Mouse (Mus musculus) frontal cortex, adult 2 months (tissue): ENCODE measurements around the gene Nmt1. TPM values are rescaled to one million over a fixed set of nuclear protein-coding genes. Genes with fewer than 3 reads are reported as not detected.

Experiments
- DNase-seq, 2 experiments: peaks; one replicate each; pipeline ENCODE4 v3.0.0; 2022; ENCODE audit warnings: low spot score in 1 of 2; ENCODE audit errors: extremely low spot score in 1 of 2
- polyA plus RNA-seq: library from polyadenylated mRNA; depleted of rRNA; stranded (reverse); fragments of >200 nt; gene quantifications from 2 replicates; pipeline ENCODE4 v1.2.3, GENCODE M21; 2012

Gene Nmt1
- polyA plus RNA-seq, 1 experiment = 81.3 TPM

GRCm38 (mm10) chr11:103074121-103074650 lies 46.2 kb downstream of the Nmt1 start:
- no peak for DNase-seq

DNA sequence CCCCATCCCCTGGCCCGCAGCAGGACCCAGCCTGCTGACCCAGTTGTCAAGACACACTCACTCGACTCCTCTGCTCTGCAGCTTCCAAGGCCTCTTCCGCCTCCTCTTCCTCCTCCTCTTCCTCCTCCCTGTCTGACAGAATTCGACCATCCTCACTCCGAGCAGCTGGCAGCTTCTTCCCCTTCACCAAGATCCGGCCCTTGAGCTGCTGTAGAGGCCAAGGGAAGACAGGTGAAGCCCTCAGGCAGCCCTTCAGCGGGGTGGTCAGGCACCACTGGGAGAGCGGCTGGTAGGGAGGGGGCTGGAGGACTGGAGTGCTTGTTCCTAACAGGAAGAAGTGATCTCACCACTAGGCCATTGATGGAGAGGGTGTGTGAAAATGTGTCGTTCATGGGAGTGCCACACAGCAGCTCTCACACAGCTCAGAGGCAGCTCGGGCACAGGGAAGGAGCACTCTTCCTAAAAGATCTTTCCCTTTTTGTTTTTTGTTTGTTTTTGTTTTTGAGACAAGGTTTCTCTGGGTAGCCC lies 46.9 kb downstream of the Nmt1 start:
- DNase-seq = no peak

GRCm38 (mm10) chr11:103076010-103076409 lies 48.0 kb downstream of the Nmt1 start:
- DNase-seq = no peak

GRCm38 (mm10) chr11:103076581-103076980 lies 48.6 kb downstream of the Nmt1 start:
- no peak for DNase-seq

- DNase-seq = no peak
Observed at GRCm38 (mm10) chr11:103078131-103078530, 50.1 kb downstream of the Nmt1 start.

- DNase-seq = peak in 1 of 2 experiments; percentile 52
Observed at GRCm38 (mm10) chr11:103080323-103081091, 52.5 kb downstream of the Nmt1 start.

- no peak for DNase-seq
Observed at GRCm38 (mm10) chr11:103081631-103082030, 53.6 kb downstream of the Nmt1 start.

DNA sequence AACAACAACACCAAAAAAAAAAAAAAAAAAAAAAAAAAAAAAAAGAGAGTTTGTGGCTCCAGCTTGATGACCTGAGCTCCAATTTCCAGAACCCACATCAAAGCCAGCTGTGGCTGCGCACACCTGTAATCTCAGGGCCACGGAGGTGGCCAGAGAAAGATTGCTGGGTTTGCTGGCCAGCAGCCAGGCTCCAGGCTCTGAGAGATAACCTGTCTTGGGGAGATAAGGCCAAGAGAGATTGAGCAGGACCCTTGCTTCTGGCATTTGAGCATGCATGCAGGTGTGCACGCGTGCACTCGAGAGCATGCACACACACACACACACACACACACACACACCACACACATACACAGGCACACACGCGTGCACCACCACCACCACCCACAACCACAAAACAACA lies 65.3 kb downstream of the Nmt1 start:
- DNase-seq = no peak

- no peak for DNase-seq
Observed at GRCm38 (mm10) chr11:103093862-103094833, 66.2 kb downstream of the Nmt1 start.

DNA sequence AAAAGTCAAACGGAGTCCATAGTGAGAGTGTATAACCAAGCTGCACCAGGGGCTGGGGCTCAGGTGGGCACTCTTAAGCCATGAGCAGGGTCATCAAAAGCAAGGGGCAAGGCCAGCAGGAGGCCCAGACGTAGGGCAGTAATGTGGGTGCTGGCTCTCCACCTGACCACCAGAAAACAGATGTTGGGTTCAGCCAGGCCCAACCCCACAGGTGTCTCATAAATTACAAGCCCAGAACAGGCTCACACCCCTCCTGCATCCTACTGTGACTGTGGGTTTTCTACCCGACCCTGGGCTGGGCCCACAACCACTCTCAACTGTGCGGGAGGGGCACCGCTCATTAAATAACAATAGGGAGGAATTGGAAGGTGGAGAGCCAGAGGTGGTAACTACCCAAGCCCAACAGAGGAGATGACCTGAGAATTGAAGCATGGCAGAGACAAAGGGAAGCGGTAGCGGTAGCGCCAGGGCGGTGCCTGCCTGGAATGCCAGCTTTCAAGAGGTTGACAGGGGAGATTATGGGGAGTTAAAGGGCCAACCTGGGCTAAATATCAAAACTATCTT lies 67.2 kb downstream of the Nmt1 start:
- no peak for DNase-seq

DNA sequence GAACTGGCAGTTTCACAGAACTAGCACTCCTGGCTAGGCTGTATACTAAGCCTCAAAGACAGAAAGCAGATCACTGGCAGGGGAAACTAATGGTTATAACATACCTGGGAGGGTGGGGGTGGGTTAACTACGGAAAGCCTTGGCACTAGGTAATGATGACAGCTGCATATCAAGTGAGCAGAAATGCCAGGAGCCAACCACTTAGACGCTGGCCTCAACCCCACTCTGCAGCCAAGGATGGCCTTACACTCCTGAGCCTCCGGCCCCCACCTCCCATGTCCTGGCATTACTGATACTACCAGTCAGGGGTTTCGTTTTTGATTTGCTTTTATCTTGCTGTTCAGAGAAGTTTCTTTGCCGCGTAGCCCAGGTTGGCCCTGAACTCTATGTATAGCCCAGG lies 67.8 kb downstream of the Nmt1 start:
- no peak for DNase-seq

DNA sequence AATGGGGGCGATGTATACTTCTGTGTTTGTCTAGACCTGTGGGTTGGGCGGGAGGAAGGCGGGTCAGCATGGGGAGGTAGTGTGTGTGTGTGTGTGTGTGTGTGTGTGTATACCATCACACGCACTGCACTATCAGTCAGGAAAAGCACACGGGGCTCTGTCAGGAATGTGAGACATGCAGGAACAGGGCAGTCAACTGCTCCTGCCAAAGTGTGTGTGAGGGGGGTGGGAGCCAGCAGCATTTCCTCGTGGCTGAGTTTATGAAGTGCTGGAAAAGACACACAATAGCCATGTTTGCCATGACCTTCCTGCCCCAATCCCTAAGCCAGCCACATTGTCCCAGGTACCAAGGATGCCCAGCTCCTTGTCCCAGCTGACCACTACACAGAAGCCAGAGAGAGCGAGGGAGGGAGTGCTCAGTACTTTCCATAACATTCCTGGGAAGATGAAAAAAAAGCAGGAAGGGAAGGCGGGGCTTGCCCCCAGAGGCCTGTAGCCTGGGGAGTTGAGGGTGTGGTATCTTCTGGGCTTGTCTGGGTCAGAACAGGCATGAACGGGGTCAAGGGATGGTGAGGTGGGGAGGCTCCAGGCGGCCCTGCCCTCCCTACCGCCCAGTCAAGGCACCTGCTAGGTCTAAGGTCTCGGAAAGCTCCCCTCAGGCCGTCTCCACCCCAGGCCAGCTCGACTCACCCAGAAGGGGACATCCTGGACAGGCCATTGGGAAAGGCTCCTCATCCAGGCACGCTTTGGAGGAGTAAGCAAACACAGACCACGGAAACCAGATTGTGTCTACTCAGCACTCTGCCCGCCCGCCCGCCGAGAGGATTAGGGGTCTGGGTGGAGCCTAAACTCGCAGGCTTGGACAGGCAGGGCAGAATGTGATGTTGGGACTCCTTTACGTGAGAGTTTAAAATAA lies 69.2 kb downstream of the Nmt1 start:
- no peak for DNase-seq

DNA sequence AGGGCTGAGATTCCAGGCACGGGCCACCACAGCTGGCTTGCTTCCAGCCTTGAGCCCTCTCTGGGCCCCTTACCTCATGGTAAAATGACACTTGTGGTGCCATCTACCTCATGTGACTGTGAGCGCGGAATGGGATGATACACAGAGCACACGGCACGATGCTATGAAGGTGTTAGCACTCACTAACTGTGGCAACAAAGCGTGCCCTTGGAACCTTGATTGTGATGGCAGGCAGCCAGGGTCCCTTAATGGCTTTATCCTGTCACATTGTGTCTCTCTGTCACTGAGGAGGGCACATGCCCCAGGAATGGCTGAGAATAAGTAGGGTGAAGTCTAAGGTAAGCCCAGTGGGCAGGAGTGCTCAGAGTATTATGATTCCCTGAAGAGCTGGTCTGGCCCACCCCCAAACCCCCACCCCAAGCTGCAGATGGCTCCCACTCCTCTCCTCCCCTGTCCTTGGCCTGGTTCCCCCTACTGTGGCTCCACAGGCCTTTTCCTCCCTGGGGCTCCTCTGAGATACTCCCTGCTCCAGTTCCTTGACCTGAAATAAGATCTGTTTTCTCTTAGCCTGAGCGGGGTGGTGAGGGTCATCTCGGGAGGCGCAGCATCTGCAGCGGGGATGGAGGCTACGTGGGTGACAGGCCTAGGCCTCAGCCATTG lies 70.7 kb downstream of the Nmt1 start:
- no peak for DNase-seq

DNA sequence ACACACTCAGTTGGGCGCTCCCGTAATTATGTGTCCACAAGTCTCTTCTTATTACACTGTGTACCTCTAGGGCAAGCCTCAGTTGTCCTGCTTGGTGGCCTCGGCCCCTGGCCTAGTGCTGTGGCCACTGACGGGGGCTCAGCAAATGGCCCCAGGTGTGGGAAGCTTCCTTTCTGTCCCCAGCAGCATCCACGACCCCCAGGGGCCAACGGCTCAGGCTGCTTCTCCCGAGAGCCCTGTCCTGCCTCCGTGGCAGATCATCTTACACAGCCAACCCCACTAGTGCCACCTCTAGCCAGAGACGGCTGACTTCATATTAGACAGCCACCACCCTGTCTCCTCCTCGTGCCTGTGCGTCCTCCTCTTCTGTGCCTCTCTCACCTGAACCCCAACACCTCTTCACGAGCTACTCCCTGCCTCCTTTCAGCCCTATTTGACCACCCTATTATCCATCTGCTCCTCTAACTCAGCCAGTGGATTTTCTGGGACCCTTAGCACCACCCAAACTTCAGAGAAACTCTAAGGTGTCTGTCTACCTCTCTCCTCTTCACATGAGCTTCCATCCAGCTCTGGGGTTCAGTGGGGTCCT lies 71.5 kb downstream of the Nmt1 start:
- no peak for DNase-seq

GRCm38 (mm10) chr11:103100361-103100760 lies 72.4 kb downstream of the Nmt1 start:
- no peak for DNase-seq

DNA sequence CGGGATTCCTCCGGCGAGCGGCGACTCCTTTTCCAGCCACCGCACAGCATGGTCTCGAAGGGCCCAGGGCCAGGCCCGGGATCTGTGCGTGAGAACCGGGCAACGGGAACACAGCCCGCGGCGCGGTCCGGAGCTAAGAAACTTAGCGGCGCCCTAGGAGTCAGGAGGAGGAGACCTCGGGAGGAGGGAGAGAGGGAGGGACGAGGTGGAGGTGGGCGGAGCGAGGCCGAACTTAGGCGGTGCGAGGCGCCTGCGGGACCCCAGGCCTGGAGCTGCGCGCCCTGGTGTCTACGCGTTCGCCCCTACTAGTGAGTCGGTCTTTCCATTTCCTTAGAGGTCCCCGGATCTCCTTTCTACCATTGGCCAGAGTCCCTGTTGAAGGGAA lies 73.5 kb downstream of the Nmt1 start, which contains the start of the genes Plcd3 and Acbd4:
TSS of gene Plcd3 (minus strand) at position 178 of the 385 bp plus-strand sequence.
TSS of gene Acbd4 (plus strand) at position 202 of the 385 bp plus-strand sequence.
- peak in 1 of 2 experiments; percentile 72 for DNase-seq

- peak; percentile 73 to 81 for DNase-seq
Observed at GRCm38 (mm10) chr11:103101866-103102501, 74.0 kb downstream of the Nmt1 start.

GRCm38 (mm10) chr11:103102725-103103349 lies 74.8 kb downstream of the Nmt1 start:
- DNase-seq = peak; percentile 95 to 99
